Mouse (Mus musculus) heart, adult 2 months (tissue): ENCODE data around the gene Litaf.

Experiments used
- CTCF ChIP-seq: fragments of 200-600 bp; IDR thresholded peaks from 2 replicates; pipeline ENCODE4 v1.8.1; 2022; ENCODE audit warnings: antibody characterized with exemption, mild to moderate bottlenecking, moderate library complexity
- POLR2A ChIP-seq: fragments of 200-500 bp; IDR thresholded peaks from 2 replicates; pipeline ENCODE4 v1.6.1; 2011; ENCODE audit warnings: mild to moderate bottlenecking, low read depth, low read length, control low read depth; ENCODE audit not compliant: insufficient read depth

GRCm38 (mm10) chr16:11001703-11002659 is 64.0 kb downstream of the Litaf start:
- TF ChIP-seq CTCF (no peak), POLR2A (no peak)
